Mouse (Mus musculus): ENCODE results near the gene Arhgap17. TPM values are rescaled to one million over a fixed set of nuclear protein-coding genes. Genes with fewer than 3 reads are reported as not detected.

Arhgap17 gene
- total RNA-seq, 2 experiments from 2014 or later, result 20.3 to 22.1 TPM

DNA sequence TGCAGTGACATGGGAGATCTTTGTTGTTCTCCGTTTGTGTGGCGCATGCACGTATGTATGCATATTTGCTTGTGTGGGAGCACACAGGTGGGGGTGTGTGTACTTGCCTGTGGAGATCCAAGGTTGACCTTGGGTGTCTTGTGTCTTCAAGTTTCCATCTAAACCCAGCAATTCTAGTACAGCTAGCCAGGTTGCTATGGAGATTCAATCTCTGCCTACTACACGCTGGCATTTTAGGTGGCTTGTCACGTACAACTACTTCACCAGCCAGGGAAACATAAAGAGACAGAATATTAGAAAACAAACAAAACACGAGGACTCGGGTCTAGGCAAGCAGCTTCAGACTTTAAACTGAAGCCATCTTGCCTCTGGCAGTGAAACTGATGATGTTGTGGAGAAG lies 116.3 kb downstream of the Arhgap17 start:
- DNase-seq (ENCODE audit: extremely low spot score in 1 of 2, low spot score in 2 of 2), result no peak
- no peak for TF ChIP-seq CTCF (IDR thresholded peaks at IDR 0.05)
- Histone ChIP-seq H3K4me3 (no peak overlapping the region), H3K27ac (no peak overlapping the region)
- intact Hi-C loops (cut with DNase I), result no loop called here

DNA sequence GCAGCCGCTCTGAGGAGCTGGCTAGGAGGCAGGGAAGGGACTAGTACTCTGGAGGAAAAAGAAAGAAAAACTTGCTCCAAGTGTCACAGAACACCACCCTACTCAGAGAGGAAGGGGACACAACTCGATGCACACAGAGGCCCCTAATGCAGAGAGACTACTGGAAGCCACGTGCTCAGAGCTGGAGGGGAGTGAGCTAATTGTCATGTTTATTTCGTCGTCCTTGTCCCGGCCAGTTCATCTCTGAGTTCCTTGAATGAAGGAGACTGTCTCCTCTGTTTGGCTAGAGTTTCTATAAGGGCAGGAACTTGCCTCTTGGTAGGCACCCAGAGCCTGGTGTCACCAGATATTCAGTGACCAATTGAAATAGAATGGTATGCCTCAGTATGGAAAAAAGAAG lies 118.4 kb downstream of the Arhgap17 start:
- Histone ChIP-seq H3K27ac (no peak overlapping the region), H3K4me3 (no peak overlapping the region)
- no peak for TF ChIP-seq CTCF (IDR thresholded peaks at IDR 0.05)
- intact Hi-C loops (cut with DNase I), result no loop called here
- no peak for DNase-seq (ENCODE audit: extremely low spot score in 1 of 2, low spot score in 2 of 2)

DNA sequence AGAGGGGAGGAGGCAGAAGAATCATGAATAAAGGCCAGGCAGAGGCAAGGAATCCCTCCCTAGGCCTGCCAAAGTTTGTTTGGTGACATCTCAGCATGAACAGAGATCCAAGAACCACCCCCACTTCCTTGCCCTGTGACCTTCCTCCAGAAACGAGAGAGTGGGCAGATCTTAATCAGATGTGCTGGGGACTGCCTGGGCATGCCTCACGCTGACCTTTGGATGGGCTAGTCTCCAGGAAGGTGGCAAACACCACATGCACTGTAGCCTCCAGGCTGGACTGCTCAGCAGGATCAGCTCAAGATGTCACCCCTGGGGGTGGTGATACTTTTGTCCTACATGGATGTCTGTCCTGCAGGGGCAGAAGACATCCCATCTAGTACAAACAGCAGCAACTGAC lies 121.5 kb downstream of the Arhgap17 start:
- intact Hi-C loops (cut with DNase I), result no loop called here
- DNase-seq (ENCODE audit: extremely low spot score in 1 of 2, low spot score in 2 of 2), result no peak
- no peak for TF ChIP-seq CTCF (IDR thresholded peaks at IDR 0.05)
- H3K27ac ChIP-seq, result no peak overlapping the region
- no peak overlapping the region for H3K4me3 ChIP-seq

DNA sequence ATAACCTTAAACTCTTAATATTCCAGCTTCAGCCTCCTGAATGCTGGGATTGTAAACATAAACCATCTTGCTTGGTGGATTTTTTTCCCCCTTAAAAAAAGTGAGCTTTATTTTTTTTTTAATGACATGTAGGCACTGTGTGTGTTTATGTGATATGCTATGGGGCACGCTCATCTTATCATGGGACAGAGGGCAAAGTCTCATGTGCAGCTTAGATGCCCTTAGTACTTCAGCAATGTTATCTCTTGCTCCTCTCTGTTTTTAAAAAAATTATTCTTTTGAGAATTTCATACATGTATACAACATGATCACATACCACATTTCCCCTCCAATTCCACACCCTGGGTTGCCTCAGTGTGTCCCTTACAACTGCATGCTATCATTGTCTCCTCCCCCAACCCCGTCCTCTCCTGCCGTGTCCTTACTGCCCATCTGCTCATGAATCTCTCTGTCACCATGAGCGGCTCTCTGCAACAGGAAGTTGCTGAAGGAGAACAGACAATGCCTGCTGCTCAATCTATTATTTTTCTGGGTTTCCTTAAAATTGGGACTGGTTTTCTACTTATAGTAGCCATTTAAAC lies 123.1 kb downstream of the Arhgap17 start:
- Histone ChIP-seq H3K4me3 (no peak overlapping the region), H3K27ac (no peak overlapping the region)
- DNase-seq (ENCODE audit: extremely low spot score in 1 of 2, low spot score in 2 of 2), result no peak
- no peak for TF ChIP-seq CTCF (IDR thresholded peaks at IDR 0.05)
- intact Hi-C loops (cut with DNase I), result no loop called here

DNA sequence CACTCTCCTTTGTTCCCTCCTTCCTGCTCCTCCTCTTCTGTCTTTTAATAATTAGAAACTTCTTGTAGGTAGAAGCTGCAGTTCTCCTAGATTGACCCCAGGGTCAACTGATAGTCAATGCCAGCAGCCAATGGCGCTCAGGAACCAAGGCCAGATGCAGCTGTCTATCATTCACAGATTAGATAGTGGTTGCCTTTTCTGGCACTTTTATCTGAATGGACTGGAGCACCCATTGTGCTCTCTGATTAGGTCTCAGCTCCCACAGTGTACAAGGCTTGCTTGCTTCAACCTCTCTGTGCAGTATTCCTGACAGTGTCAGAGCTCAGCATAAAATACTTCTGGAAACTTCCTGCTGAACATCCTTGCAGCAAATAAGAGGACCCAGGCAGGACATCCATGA lies 124.9 kb downstream of the Arhgap17 start:
- DNase-seq (ENCODE audit: extremely low spot score in 1 of 2, low spot score in 2 of 2), result no peak
- H3K27ac ChIP-seq, result no peak overlapping the region
- intact Hi-C loops (cut with DNase I), result no loop called here
- no peak overlapping the region for H3K4me3 ChIP-seq
- no peak for TF ChIP-seq CTCF (IDR thresholded peaks at IDR 0.05)

DNA sequence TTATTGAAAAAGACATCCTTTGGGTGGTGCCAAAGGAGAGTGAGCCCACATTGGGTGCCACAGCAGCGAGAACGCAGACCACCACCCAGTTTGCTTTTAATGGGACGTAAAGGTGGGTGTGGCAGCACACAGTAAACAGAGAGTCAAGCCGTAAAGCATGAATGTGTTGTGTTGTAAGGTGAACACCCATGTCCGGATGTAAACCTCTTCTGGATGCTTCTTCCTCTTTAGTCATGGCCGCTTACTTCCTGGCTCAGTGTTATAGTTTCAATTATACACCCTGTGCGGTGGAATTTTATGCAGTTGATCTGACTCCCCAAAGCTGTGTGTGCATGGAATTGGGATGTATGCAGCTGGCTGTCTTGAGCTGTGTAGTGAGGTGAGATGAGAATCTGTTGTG lies 127.5 kb downstream of the Arhgap17 start:
- Histone ChIP-seq H3K27ac (no peak overlapping the region), H3K4me3 (no peak overlapping the region)
- DNase-seq (ENCODE audit: extremely low spot score in 1 of 2, low spot score in 2 of 2), result no peak
- no peak for TF ChIP-seq CTCF (IDR thresholded peaks at IDR 0.05)
- intact Hi-C loops (cut with DNase I), result no loop called here

DNA sequence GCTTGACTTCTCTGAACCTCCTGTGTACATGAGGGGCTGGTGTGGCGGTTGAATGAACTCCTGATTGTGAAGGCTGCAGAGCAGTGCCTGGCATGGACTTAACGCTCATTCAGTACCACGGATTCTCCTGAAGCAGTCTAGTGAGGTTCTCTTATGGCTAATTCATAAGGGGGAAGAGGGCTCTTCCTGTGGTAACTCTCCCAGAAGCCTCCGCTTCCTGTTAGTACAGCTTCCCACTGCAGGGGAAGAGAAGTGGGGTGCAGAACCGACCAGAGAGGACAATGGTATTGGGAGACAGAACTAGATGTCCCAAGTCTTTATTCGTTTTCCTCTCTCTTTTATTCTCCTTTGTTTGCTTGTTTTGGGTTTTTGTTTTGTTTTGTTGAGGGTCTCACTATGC lies 129.7 kb downstream of the Arhgap17 start:
- no peak for TF ChIP-seq CTCF (IDR thresholded peaks at IDR 0.05)
- DNase-seq (ENCODE audit: extremely low spot score in 1 of 2, low spot score in 2 of 2), result no peak
- Histone ChIP-seq H3K4me3 (no peak overlapping the region), H3K27ac (no peak overlapping the region)
- intact Hi-C loops (cut with DNase I), result no loop called here

DNA sequence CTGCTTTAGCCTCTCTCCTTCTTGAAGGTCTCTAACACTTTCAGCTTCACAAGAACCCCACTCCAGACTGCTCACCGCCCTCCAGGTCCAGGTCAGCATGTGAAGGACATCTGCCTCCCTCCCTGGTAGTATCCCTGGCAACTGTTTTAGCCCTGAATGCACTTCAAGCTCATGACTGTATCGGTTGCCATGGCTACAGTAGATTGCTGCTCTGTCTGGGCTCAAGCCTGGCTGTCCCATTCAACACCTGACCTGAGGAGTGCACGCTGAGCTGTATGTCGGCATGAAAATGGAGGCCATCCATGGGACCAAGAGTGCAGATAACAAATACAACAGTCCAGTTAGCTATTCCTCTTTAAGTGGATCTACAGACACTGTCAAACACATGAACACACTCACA lies 131.1 kb downstream of the Arhgap17 start:
- no peak for DNase-seq (ENCODE audit: extremely low spot score in 1 of 2, low spot score in 2 of 2)
- intact Hi-C loops (cut with DNase I), result no loop called here
- no peak for TF ChIP-seq CTCF (IDR thresholded peaks at IDR 0.05)
- no peak overlapping the region for H3K4me3 ChIP-seq
- no peak overlapping the region for H3K27ac ChIP-seq

DNA sequence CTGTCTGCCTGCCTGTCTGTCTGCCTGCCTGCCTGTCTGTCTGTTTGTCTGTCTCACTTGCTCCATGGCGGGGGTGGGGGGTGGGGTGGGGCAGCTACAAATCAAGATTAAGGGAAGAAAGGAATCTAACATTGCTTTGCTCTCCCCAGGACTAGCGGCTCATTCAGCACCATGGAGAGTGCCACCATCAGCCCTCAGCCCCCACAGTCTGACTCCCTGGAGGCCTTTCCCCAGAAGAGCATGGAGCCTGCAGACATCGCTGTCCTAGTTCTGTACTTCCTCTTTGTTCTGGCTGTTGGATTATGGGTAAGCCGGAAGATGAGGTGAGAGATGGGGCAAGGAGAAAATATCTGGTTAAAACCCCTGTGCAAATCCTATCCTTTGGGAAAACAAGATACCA lies 134.3 kb downstream of the Arhgap17 start:
- TF ChIP-seq CTCF (IDR thresholded peaks at IDR 0.05), result no peak
- no peak overlapping the region for H3K27ac ChIP-seq
- DNase-seq (ENCODE audit: extremely low spot score in 1 of 2, low spot score in 2 of 2), result no peak
- intact Hi-C loops (cut with DNase I), result no loop called here
- H3K4me3 ChIP-seq, result no peak overlapping the region

Other genes starting within 250 kb of the Arhgap17 start
- 10 to 100 TPM; 59.6 to 62.4 TPM for gene Tnrc6a, start 246.0 kb downstream of the Arhgap17 start, total RNA-seq (2021)
- 1 to 10 TPM in 1 of 2 experiments, under 1 TPM in 1; 0.29 to 1.1 TPM for gene Slc5a11, start 155.1 kb downstream of the Arhgap17 start, total RNA-seq (2021)
- 10 to 100 TPM; 82.1 to 88.2 TPM for gene Lcmt1, start 131 bp downstream of the Arhgap17 start, total RNA-seq (2021)
- gene Aqp8, start 92.4 kb upstream of the Arhgap17 start, total RNA-seq (2021), result not detected
- 10 to 100 TPM; 18.9 to 22.4 TPM for gene Zkscan2, start 130.5 kb upstream of the Arhgap17 start, total RNA-seq (2021)

Measured in left cerebral cortex, adult 2 months (tissue).